Mouse (Mus musculus): Measurements from ENCODE around the gene Vasp. TPM values are rescaled to one million over a fixed set of nuclear protein-coding genes. Genes with fewer than 3 reads are reported as not detected.

Gene Vasp
- polyA plus RNA-seq, 1 experiment from 2014 or later = 70.0 TPM

GRCm38 (mm10) chr7:19311991-19312390, 40.4 kb upstream of the Vasp start:
- ATAC-seq (ENCODE audit: low read depth) = no peak

GRCm38 (mm10) chr7:19309884-19310641, 38.4 kb upstream of the Vasp start, which contains the start of gene Fosb:
TSS of gene Fosb (minus strand) at chr7:19310051.
- H3K36me3 ChIP-seq (ENCODE audit: control insufficient read depth, insufficient read depth, low read length) = no peaks in the 10 kb centered on the region
- H3K27me3 ChIP-seq (replicated peaks; ENCODE audit: control insufficient read depth, insufficient read depth, low read length) = peaks cover 25% of the 10 kb centered on the region
- peak within 1 kb of the TSS; percentile 58; the same call in 1 of the 2 replicates for H3K27ac ChIP-seq (replicated peaks; ENCODE audit: low read depth, low read length)

More at GRCm38 (mm10) chr7:19311991-19312390, 40.4 kb upstream of the Vasp start:
- H3K4me3 ChIP-seq (ENCODE audit: low read depth, low read length) = no peak overlapping the region
- no peak overlapping the region for H3K9ac ChIP-seq (ENCODE audit: low read depth, low read length)
- WGBS = 37% methylated on average over 4 of the region's 4 CpGs
- H3K27ac ChIP-seq (replicated peaks; ENCODE audit: low read depth, low read length) = no peak overlapping the region
- peaks cover 11% of the 10 kb centered on the region for H3K27me3 ChIP-seq (replicated peaks; ENCODE audit: control insufficient read depth, insufficient read depth, low read length)
- no peaks in the 10 kb centered on the region for H3K36me3 ChIP-seq (ENCODE audit: control insufficient read depth, insufficient read depth, low read length)
- no peak for DNase-seq (ENCODE audit: low spot score)
- 0 out of 2 replicates have a peak, but pooled peaks cover 6% of the 10 kb centered on the region for H3K4me1 ChIP-seq (ENCODE audit: control insufficient read depth, insufficient read depth, low read length)
- no peaks in the 10 kb centered on the region for H3K9me3 ChIP-seq (ENCODE audit: control insufficient read depth, low read length)
- no peak overlapping the region for H3K4me2 ChIP-seq (ENCODE audit: low read depth, low read length)

GRCm38 (mm10) chr7:19309278-19309883, 37.8 kb upstream of the Vasp start:
- H3K4me2 ChIP-seq (ENCODE audit: low read depth, low read length) = peak overlapping the region; percentile 100
- no peak for ATAC-seq (ENCODE audit: low read depth)
- peaks cover 32% of the 10 kb centered on the region for H3K27me3 ChIP-seq (replicated peaks; ENCODE audit: control insufficient read depth, insufficient read depth, low read length)
- no peaks in the 10 kb centered on the region for H3K9me3 ChIP-seq (ENCODE audit: control insufficient read depth, low read length)
- H3K27ac ChIP-seq (replicated peaks; ENCODE audit: low read depth, low read length) = no peak overlapping the region; the same call in 1 of the 2 replicates
- peaks cover 6% of the 10 kb centered on the region; the same call in 1 of the 2 replicates for H3K4me1 ChIP-seq (ENCODE audit: control insufficient read depth, insufficient read depth, low read length)
- DNase-seq (ENCODE audit: low spot score) = no peak
- WGBS = 2% methylated on average over 43 of the region's 48 CpGs
- H3K4me3 ChIP-seq (ENCODE audit: low read depth, low read length) = peak overlapping the region; percentile 45
- H3K9ac ChIP-seq (ENCODE audit: low read depth, low read length) = peak overlapping the region; percentile 62
- H3K36me3 ChIP-seq (ENCODE audit: control insufficient read depth, insufficient read depth, low read length) = no peaks in the 10 kb centered on the region

More at GRCm38 (mm10) chr7:19309884-19310641, 38.4 kb upstream of the Vasp start, which contains the start of gene Fosb:
- Histone ChIP-seq H3K9ac (ENCODE audit: low read depth, low read length) (peak within 1 kb of the TSS; percentile 62), H3K4me2 (ENCODE audit: low read depth, low read length) (peak within 1 kb of the TSS; percentile 100), H3K9me3 (ENCODE audit: control insufficient read depth, low read length) (no peaks in the 10 kb centered on the region), H3K4me1 (ENCODE audit: control insufficient read depth, insufficient read depth, low read length) (peaks cover 6% of the 10 kb centered on the region; the same call in 1 of the 2 replicates), H3K4me3 (ENCODE audit: low read depth, low read length) (peak within 1 kb of the TSS; percentile 45)
- ATAC-seq (ENCODE audit: low read depth) (peak; percentile 88), DNase-seq (ENCODE audit: low spot score) (peak; percentile 98)
- under 1% methylated on average over 36 of the region's 49 CpGs for WGBS

- DNase-seq (ENCODE audit: low spot score) (peak; percentile 97), ATAC-seq (ENCODE audit: low read depth) (peak; percentile 91)
- Histone ChIP-seq H3K9me3 (ENCODE audit: control insufficient read depth, low read length) (no peaks in the 10 kb centered on the region), H3K27ac (replicated peaks; ENCODE audit: low read depth, low read length) (peak overlapping the region; percentile 87), H3K27me3 (replicated peaks; ENCODE audit: control insufficient read depth, insufficient read depth, low read length) (peaks cover 39% of the 10 kb centered on the region), H3K9ac (ENCODE audit: low read depth, low read length) (peak overlapping the region; percentile 62), H3K4me3 (ENCODE audit: low read depth, low read length) (peak overlapping the region; percentile 45), H3K4me1 (ENCODE audit: control insufficient read depth, insufficient read depth, low read length) (peaks cover 6% of the 10 kb centered on the region; the same call in 1 of the 2 replicates), H3K4me2 (ENCODE audit: low read depth, low read length) (peak overlapping the region; percentile 100), H3K36me3 (ENCODE audit: control insufficient read depth, insufficient read depth, low read length) (no peaks in the 10 kb centered on the region)
- under 1% methylated on average over 48 of the region's 58 CpGs for WGBS
Observed at GRCm38 (mm10) chr7:19308454-19309277, 37.0 kb upstream of the Vasp start.

GRCm38 (mm10) chr7:19307739-19308453, 36.3 kb upstream of the Vasp start:
- no peaks in the 10 kb centered on the region for H3K9me3 ChIP-seq (ENCODE audit: control insufficient read depth, low read length)
- peak overlapping the region; percentile 100 for H3K4me2 ChIP-seq (ENCODE audit: low read depth, low read length)
- no peaks in the 10 kb centered on the region for H3K36me3 ChIP-seq (ENCODE audit: control insufficient read depth, insufficient read depth, low read length)
- H3K4me3 ChIP-seq (ENCODE audit: low read depth, low read length) = peak overlapping the region; percentile 45
- peaks cover 6% of the 10 kb centered on the region; the same call in 1 of the 2 replicates for H3K4me1 ChIP-seq (ENCODE audit: control insufficient read depth, insufficient read depth, low read length)
- ATAC-seq (ENCODE audit: low read depth) = peak; percentile 63
- WGBS = 4% methylated on average over 17 of the region's 18 CpGs
- H3K27me3 ChIP-seq (replicated peaks; ENCODE audit: control insufficient read depth, insufficient read depth, low read length) = peaks cover 46% of the 10 kb centered on the region
- H3K9ac ChIP-seq (ENCODE audit: low read depth, low read length) = peak overlapping the region; percentile 54
- peak; percentile 90 for DNase-seq (ENCODE audit: low spot score)
- peak overlapping the region; percentile 87 for H3K27ac ChIP-seq (replicated peaks; ENCODE audit: low read depth, low read length)

- Histone ChIP-seq H3K27ac (replicated peaks; ENCODE audit: low read depth, low read length) (no peak overlapping the region), H3K36me3 (ENCODE audit: control insufficient read depth, insufficient read depth, low read length) (no peaks in the 10 kb centered on the region), H3K4me1 (ENCODE audit: control insufficient read depth, insufficient read depth, low read length) (peaks cover 6% of the 10 kb centered on the region; the same call in 1 of the 2 replicates), H3K27me3 (replicated peaks; ENCODE audit: control insufficient read depth, insufficient read depth, low read length) (peaks cover 55% of the 10 kb centered on the region), H3K9ac (ENCODE audit: low read depth, low read length) (no peak overlapping the region), H3K9me3 (ENCODE audit: control insufficient read depth, low read length) (no peaks in the 10 kb centered on the region), H3K4me2 (ENCODE audit: low read depth, low read length) (peak overlapping the region; percentile 100), H3K4me3 (ENCODE audit: low read depth, low read length) (no peak overlapping the region)
- ATAC-seq (ENCODE audit: low read depth) (no peak), DNase-seq (ENCODE audit: low spot score) (no peak)
- 72% methylated on average over 24 of the region's 25 CpGs for WGBS
Observed at GRCm38 (mm10) chr7:19306819-19307738, 35.5 kb upstream of the Vasp start.

Measured in embryonic facial prominence, embryonic 14.5 days (tissue).